Mouse (Mus musculus) stomach, embryonic 15.5 days (tissue): ENCODE results near the gene Slc24a2. TPM values are rescaled to one million over a fixed set of nuclear protein-coding genes. Genes with fewer than 3 reads are reported as not detected.

Experiments
- ATAC-seq: fragments of 200-750 bp; cut with Nextera tagmentation; 2 replicates; pipeline ENCODE4 v1.8.0; 2017; ENCODE audit warnings: low read depth, moderate number of reproducible peaks, moderate TSS enrichment; ENCODE audit not compliant: insufficient read depth, low FRiP score
- H3K27ac ChIP-seq: fragments of 300-500 bp; sonication (generic); 2 replicates; pipeline ENCODE4 v1.5.1; 2015; ENCODE audit warnings: mild to moderate bottlenecking, inconsistent platforms
- H3K27me3 ChIP-seq: fragments of 300-500 bp; sonication (generic); replicated peaks from 2 replicates; pipeline ENCODE4 v1.6.1; 2015; ENCODE audit warnings: inconsistent platforms
- H3K36me3 ChIP-seq: fragments of 300-500 bp; sonication (generic); 2 replicates; pipeline ENCODE4 v1.6.1; 2015; ENCODE audit warnings: inconsistent platforms
- H3K4me1 ChIP-seq: fragments of 300-500 bp; sonication (generic); 2 replicates; pipeline ENCODE4 v1.6.1; 2015; ENCODE audit warnings: inconsistent platforms
- H3K4me2 ChIP-seq: fragments of 300-500 bp; sonication (generic); 2 replicates; pipeline ENCODE4 v1.6.1; 2015; ENCODE audit warnings: mild to moderate bottlenecking, inconsistent platforms
- H3K4me3 ChIP-seq: fragments of 300-500 bp; sonication (generic); replicated peaks from 2 replicates; pipeline ENCODE4 v1.5.1; 2015; ENCODE audit warnings: inconsistent platforms
- H3K9ac ChIP-seq: fragments of 300-500 bp; sonication (generic); 2 replicates; pipeline ENCODE4 v1.6.1; 2015; ENCODE audit warnings: inconsistent platforms
- H3K9me3 ChIP-seq: fragments of 300-500 bp; sonication (generic); 2 replicates; pipeline ENCODE4 v1.6.1; 2016; ENCODE audit warnings: inconsistent platforms
- WGBS: fragments of 180-500 bp; shearing (Covaris S2); methylation state at CpG from one replicate; pipeline ENCODE4 v1.1.7; 2015; 5-methylcytosine and 5-hydroxymethylcytosine counted together
- polyA plus RNA-seq: library from polyadenylated mRNA; unstranded; fragments of >200 nt; fragmentation: Nextera tagmentation; extraction: Ambion mirVana; gene quantifications from 2 replicates; pipeline ENCODE4 v1.2.1, GENCODE M21; 2015

Slc24a2 gene
- polyA plus RNA-seq, 1 experiment from 2014 or later = 0.10 TPM

DNA sequence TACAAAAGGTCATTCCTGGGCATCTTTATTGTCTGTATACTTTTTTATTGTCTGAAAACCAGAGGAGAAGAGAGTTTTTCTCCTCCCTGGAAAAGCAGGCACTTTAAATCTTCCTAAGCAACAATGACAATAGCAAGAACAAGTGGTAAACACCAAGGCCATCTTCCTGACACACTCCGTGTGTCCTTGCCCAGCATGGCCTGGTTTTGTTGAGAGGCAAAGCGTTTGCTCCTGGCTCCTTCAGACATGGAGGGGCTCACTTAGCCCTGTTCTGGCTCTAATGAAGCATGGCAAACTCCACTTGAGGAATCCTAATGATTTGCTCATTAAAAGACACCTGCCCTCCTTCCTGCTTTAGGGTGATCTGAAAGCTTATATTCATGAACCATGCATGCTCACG lies 162.2 kb downstream of the Slc24a2 start:
- H3K4me3 ChIP-seq = no peak overlapping the region
- H3K9ac ChIP-seq = no peak overlapping the region
- no peaks in the 10 kb centered on the region for H3K9me3 ChIP-seq
- no peak overlapping the region for H3K27ac ChIP-seq
- no peaks in the 10 kb centered on the region for H3K27me3 ChIP-seq
- WGBS = 73% methylated on average over 3 of the region's 3 CpGs
- ATAC-seq = no peak
- no peak overlapping the region for H3K4me2 ChIP-seq
- H3K4me1 ChIP-seq = no peaks in the 10 kb centered on the region
- H3K36me3 ChIP-seq = no peaks in the 10 kb centered on the region

DNA sequence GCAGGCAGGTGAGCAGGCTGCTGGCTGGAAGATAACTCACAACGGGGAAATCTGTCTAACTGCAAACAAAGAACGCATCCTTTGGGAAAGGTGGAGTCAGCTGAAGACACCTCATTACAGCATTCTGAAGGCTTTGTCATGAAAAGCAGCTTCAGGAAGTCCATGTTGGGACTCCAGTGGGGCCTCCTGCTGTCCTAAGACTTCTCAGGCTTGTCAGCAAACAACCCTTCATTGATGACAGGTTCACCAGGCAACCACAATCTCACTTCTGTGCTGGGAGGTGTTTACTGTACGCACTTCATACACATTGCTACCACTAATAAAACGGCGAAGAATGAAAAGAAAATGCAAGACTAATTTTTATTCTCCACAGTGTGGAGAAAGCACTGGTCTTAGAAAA lies 165.1 kb downstream of the Slc24a2 start:
- no peak overlapping the region for H3K4me2 ChIP-seq
- no peak overlapping the region for H3K27ac ChIP-seq
- 75% methylated on average over 5 of the region's 5 CpGs for WGBS
- H3K9me3 ChIP-seq = no peaks in the 10 kb centered on the region
- no peaks in the 10 kb centered on the region for H3K4me1 ChIP-seq
- H3K9ac ChIP-seq = no peak overlapping the region
- no peak overlapping the region for H3K4me3 ChIP-seq
- no peak for ATAC-seq
- H3K27me3 ChIP-seq = no peaks in the 10 kb centered on the region
- H3K36me3 ChIP-seq = no peaks in the 10 kb centered on the region

DNA sequence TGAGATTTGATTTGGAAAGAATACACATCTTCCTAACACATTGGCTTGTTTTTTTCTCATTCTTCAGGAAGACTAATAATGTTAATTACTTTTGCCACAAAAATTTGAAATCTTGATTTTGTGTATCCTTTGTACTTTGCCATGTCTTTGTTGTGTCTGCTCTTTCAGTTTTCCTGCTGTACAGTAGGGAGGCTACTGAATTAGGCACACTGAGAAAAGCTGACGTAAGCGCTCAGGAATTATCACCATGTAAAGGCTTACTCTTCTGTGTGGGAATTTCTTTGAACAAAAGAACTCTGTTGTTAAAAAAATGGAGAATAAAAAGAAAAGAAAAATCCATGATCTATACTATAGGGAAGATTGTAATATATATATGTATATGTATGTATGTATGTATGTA lies 165.7 kb downstream of the Slc24a2 start:
- ATAC-seq = no peak
- no peaks in the 10 kb centered on the region for H3K9me3 ChIP-seq
- H3K4me2 ChIP-seq = no peak overlapping the region
- H3K4me3 ChIP-seq = no peak overlapping the region
- no peak overlapping the region for H3K27ac ChIP-seq
- no peak overlapping the region for H3K9ac ChIP-seq
- H3K36me3 ChIP-seq = no peaks in the 10 kb centered on the region
- no peaks in the 10 kb centered on the region for H3K4me1 ChIP-seq
- 91% methylated on average over 2 of the region's 2 CpGs for WGBS
- no peaks in the 10 kb centered on the region for H3K27me3 ChIP-seq

DNA sequence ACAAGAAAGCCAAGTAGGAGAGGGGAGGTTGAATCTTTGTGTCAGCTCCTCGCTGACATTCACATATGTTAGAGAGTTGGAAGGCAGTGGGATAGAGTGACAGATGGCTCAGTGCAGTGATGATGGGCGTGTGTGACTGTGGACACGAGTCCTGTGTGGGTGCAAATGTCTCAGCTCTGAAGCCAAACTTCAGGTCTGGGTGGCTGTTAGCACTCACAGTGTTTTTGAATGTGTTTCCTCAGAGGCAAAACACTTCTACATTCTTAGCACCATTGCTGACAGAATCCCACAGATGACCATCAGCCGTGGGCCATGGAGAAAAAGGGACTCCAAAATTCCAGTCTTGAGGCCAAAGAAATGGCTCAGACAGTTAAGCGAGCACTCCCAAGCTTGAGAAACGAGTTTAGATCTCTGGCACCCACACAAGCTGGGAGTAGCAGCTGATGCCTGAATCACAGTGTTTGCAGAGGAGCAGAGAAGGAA lies 167.5 kb downstream of the Slc24a2 start:
- no peak for ATAC-seq
- Histone ChIP-seq H3K4me2 (no peak overlapping the region), H3K27ac (no peak overlapping the region), H3K4me3 (no peak overlapping the region), H3K9ac (no peak overlapping the region), H3K9me3 (no peaks in the 10 kb centered on the region), H3K27me3 (no peaks in the 10 kb centered on the region), H3K36me3 (no peaks in the 10 kb centered on the region), H3K4me1 (no peaks in the 10 kb centered on the region)
- 75% methylated on average over 6 of the region's 6 CpGs for WGBS

DNA sequence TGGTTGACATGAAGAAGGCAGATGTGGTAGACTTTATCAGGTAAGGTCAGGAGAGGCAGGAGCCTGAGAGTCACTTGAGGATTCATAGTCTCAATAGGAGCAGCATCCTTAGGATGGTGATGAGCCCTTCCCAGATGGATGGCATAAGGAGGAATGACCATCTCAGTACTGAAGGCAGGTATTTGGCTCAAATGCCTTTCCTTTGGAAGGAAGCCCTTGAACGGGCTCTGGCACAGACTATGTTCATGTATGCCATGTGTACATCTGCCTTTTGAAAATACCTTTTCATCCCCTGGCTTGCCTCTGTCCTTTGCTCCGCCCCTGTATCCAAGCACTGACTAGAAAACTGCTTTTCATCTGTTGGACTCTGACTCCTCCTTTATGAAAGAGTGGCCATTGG lies 168.6 kb downstream of the Slc24a2 start:
- no peak overlapping the region for H3K4me2 ChIP-seq
- H3K27ac ChIP-seq = no peak overlapping the region
- no peak for ATAC-seq
- no peaks in the 10 kb centered on the region for H3K36me3 ChIP-seq
- H3K27me3 ChIP-seq = no peaks in the 10 kb centered on the region
- WGBS = 87% methylated on average over 2 of the region's 2 CpGs
- no peak overlapping the region for H3K4me3 ChIP-seq
- no peaks in the 10 kb centered on the region for H3K9me3 ChIP-seq
- H3K4me1 ChIP-seq = no peaks in the 10 kb centered on the region
- no peak overlapping the region for H3K9ac ChIP-seq

DNA sequence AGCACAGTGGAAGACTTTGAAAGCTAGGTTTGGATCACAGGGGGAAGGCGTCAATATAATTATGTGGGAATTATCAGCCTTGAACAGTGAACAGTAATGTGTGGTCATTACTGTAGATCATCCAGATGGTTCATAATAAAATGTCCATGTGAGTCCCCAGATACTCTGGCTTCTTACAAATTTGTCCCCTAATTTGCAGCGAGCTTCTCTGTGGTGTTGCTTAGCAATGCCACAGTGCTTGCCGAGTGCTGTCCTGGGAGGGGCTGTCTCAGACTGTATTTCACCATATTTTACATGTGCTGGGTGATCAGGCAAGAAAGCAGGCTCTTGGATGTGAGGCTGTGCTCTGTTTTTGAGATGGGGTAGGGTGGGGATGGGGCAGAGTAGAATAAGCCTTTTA lies 172.7 kb downstream of the Slc24a2 start:
- no peak overlapping the region for H3K27ac ChIP-seq
- no peak overlapping the region for H3K9ac ChIP-seq
- H3K9me3 ChIP-seq = no peaks in the 10 kb centered on the region
- H3K4me3 ChIP-seq = no peak overlapping the region
- no peak overlapping the region for H3K4me2 ChIP-seq
- 80% methylated on average over 3 of the region's 3 CpGs for WGBS
- no peak for ATAC-seq
- H3K4me1 ChIP-seq = no peaks in the 10 kb centered on the region
- H3K36me3 ChIP-seq = no peaks in the 10 kb centered on the region
- no peaks in the 10 kb centered on the region for H3K27me3 ChIP-seq

DNA sequence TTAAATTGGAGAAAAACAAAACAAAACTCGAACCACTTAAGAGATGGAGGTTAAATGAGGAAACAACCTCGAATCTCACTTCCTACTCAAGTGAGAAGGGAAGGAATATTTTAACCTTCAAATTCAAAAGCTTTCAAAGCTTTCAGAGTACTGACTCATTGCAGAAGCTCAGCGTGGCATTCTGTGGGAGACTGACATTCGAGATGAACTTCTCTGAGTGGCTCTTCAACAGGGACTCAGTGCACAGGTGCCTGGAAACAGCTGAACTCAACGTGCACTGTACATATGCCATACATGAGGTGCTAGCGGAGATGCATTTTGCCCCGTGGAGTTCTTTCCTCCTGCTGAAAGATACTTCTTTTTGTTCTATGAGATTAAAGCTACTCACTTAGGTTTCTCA lies 174.5 kb downstream of the Slc24a2 start:
- Histone ChIP-seq H3K27ac (no peak overlapping the region), H3K4me1 (no peaks in the 10 kb centered on the region), H3K9ac (no peak overlapping the region), H3K9me3 (no peaks in the 10 kb centered on the region), H3K4me3 (no peak overlapping the region), H3K4me2 (no peak overlapping the region), H3K27me3 (no peaks in the 10 kb centered on the region), H3K36me3 (no peaks in the 10 kb centered on the region)
- no peak for ATAC-seq
- WGBS = 68% methylated on average over 7 of the region's 7 CpGs

DNA sequence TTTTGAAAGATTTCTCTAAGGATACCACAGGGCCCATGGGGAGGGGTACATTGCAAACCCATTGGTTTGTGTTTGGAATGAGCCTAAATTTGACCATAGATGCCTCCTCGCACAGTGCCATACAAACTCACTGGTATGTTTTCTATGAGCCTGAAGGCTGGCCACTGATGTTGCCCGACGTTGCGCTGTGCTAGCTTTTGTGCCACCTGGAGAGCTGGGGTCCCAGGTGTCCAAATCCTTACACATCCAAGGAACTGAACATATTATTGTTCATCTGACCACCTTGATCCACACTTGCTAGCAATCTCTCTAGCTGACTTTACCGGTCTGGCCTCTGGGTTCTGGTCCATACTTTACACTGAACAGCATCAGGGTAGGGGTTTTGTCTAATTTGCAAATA lies 177.4 kb downstream of the Slc24a2 start:
- H3K9ac ChIP-seq = no peak overlapping the region
- H3K9me3 ChIP-seq = no peaks in the 10 kb centered on the region
- no peaks in the 10 kb centered on the region for H3K4me1 ChIP-seq
- no peaks in the 10 kb centered on the region for H3K27me3 ChIP-seq
- no peaks in the 10 kb centered on the region for H3K36me3 ChIP-seq
- H3K4me3 ChIP-seq = no peak overlapping the region
- ATAC-seq = no peak
- 92% methylated on average over 5 of the region's 5 CpGs for WGBS
- H3K27ac ChIP-seq = no peak overlapping the region
- no peak overlapping the region for H3K4me2 ChIP-seq

DNA sequence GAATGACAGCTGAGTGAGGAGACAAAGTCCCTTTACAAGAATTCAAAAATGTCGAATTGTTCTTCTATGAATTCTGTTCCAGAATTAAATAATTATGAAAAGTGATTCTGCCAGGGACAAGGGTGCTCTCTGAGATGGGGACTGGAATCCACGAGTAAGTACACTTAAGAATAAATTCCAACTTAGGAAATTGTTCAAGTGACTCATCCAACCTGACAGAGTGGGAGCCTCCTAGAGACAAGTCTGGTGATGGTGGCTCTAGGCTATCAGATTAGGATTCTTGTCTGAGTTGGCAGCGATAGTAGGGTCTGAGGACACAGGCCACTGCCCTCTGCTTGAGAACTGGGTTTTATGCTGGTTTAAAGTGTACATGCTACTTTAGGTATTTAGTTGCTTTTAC lies 181.2 kb downstream of the Slc24a2 start:
- Histone ChIP-seq H3K4me2 (no peak overlapping the region), H3K36me3 (no peaks in the 10 kb centered on the region), H3K9me3 (no peaks in the 10 kb centered on the region), H3K4me3 (no peak overlapping the region), H3K27me3 (no peaks in the 10 kb centered on the region), H3K27ac (no peak overlapping the region), H3K9ac (no peak overlapping the region), H3K4me1 (no peaks in the 10 kb centered on the region)
- WGBS = 64% methylated on average over 3 of the region's 3 CpGs
- ATAC-seq = no peak

DNA sequence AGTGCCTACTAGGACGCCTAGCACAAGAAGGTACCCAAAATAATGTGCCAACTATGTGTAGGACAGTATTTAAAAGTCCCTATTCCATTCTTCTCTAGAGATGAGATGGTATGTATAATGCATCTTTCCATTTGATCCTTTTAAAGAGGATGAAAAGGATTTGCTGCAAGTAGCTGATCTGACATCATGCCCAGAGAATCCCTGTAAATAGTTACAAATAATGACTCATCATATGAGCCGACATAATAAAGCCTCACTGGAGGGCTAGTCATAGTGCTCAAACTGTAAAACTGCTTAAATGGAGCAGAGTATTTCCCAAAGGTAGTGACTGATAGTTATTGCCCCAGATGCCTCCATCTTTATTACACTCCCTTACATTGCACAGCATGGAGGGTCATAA lies 183.1 kb downstream of the Slc24a2 start:
- ATAC-seq = no peak
- Histone ChIP-seq H3K4me2 (no peak overlapping the region), H3K9ac (no peak overlapping the region), H3K27ac (no peak overlapping the region), H3K4me1 (no peaks in the 10 kb centered on the region), H3K27me3 (no peaks in the 10 kb centered on the region), H3K9me3 (no peaks in the 10 kb centered on the region), H3K36me3 (no peaks in the 10 kb centered on the region), H3K4me3 (no peak overlapping the region)
- 76% methylated on average over 2 of the region's 2 CpGs for WGBS

DNA sequence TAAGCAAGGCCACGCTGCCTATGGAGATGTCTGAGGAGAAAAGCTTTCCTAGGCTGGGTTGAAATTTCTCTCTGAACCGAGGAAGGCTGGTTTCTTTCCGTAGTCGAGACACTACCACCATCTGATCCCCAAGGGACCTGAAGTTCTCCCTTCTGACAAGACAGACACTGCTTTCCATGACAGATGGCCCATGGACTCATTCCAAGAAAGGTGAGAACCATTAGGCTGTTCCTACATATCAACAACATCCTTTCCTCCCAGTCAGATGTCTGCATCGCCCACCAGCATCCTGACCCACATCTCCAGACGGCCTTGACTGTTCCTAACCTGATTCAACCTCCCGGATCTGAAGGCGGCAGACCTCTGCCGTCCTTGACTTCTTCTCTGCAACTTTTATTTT lies 187.0 kb downstream of the Slc24a2 start:
- Histone ChIP-seq H3K27me3 (no peaks in the 10 kb centered on the region), H3K4me2 (no peak overlapping the region), H3K4me3 (no peak overlapping the region), H3K9ac (no peak overlapping the region), H3K4me1 (no peaks in the 10 kb centered on the region), H3K36me3 (no peaks in the 10 kb centered on the region), H3K9me3 (no peaks in the 10 kb centered on the region), H3K27ac (no peak overlapping the region)
- ATAC-seq = no peak
- 82% methylated on average over 9 of the region's 9 CpGs for WGBS

DNA sequence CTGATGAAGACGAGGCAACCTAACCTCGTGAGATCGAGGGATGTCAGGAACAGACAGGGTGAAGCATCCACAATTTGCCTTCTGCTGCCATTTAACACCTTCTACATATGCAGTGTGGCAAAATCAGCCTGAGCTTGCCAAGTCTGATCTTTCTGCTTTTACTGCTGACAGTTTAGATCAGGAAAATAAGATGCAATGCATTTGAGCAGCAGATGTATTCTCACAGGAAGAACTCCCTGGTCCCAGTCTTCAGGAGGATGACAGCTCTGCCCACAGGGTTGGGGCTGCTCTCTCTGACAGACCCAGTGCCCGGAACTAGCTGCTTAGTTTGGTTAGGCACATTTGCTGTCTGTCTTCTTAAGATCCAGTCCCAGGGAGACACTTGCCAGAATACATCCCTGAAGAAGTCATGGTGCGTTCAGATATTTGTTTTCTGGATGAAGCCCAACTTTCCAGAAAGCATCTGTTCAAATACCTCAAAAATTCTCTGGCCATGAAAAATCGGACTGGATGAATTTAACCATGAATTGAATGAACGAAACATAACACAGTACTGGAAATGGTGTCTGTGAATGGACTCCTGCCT lies 188.8 kb downstream of the Slc24a2 start:
- Histone ChIP-seq H3K4me2 (no peak overlapping the region), H3K27ac (no peak overlapping the region), H3K36me3 (no peaks in the 10 kb centered on the region), H3K27me3 (no peaks in the 10 kb centered on the region), H3K4me1 (no peaks in the 10 kb centered on the region), H3K9me3 (no peaks in the 10 kb centered on the region), H3K9ac (no peak overlapping the region), H3K4me3 (no peak overlapping the region)
- no peak for ATAC-seq
- 52% methylated on average over 7 of the region's 7 CpGs for WGBS

DNA sequence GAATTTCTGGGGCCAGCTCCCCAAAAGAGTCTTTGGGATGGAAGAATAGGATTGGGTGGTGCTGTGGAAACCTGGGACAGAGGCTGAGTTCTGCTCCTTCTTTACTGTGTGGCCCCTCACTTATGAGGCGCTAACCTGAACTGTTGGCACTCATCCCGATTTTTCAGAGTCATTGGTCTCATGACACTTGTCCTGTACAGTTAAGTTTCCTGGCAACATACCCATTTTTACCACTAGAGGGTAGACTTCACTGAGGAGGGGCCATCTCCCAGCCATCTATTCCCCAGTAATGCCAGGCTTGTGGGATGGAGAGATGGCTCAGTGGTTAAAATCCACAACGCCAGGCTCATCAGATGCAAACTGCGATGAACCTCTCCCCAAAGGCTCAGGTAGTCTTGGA lies 192.7 kb downstream of the Slc24a2 start:
- ATAC-seq = no peak
- H3K36me3 ChIP-seq = no peaks in the 10 kb centered on the region

More for the DNA sequence above, 192.7 kb downstream of the Slc24a2 start:
- H3K27me3 ChIP-seq = no peaks in the 10 kb centered on the region
- H3K4me1 ChIP-seq = no peaks in the 10 kb centered on the region
- H3K9me3 ChIP-seq = no peaks in the 10 kb centered on the region
- H3K9ac ChIP-seq = no peak overlapping the region
- H3K4me2 ChIP-seq = no peak overlapping the region
- WGBS = 74% methylated on average over 4 of the region's 4 CpGs
- H3K4me3 ChIP-seq = no peak overlapping the region
- H3K27ac ChIP-seq = no peak overlapping the region
